Mouse (Mus musculus) kidney, postnatal 10 days (tissue): ENCODE results near the gene Prkd3.

Source experiments
- DNase-seq: peaks from one replicate; pipeline ENCODE4 v3.0.0; 2021; ENCODE audit warnings: mixed read lengths

Gene Prkd3

DNA sequence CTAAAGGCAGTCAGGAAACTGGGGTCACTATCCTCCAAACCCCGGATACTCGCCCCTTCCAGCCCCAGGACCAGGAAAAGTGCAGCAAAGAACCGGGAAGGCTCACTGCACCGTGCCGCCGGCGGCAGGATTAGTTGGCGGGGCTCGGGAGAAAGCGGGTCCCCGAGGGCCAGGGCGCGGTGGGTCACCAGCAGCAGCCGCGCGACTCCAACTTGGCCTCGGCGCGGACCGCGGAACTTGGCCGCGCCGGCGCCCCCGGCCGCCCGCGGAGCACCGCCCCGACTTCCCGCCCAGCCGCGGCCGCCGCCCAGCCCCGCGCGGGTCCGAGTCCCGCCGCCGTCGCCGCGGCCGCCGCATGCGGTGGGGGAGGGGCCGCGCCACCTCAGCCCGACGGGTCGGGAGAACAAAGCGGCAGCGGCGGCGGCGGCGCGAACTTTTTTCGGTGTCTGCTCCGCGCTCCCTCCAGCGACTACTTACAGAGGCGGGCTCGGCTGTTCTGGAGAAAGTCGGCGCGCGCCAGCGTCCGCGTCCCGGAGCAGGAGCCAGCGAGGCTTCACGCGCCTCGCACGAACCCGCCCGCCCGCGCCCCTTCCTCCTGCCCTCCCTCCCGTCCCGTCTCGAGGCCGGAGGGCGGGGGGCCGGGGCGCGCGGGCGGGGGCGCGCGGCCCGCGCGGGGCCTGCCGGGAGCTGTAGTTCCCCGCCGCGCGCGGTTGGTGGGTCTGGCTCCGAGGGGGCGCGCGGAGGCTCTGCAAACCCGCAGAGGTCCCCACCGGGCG is at the start of gene Prkd3:
TSS of gene Prkd3 (minus strand) at position 609 of the 776 bp plus-strand sequence.
- DNase-seq, result peak; percentile 84

DNA sequence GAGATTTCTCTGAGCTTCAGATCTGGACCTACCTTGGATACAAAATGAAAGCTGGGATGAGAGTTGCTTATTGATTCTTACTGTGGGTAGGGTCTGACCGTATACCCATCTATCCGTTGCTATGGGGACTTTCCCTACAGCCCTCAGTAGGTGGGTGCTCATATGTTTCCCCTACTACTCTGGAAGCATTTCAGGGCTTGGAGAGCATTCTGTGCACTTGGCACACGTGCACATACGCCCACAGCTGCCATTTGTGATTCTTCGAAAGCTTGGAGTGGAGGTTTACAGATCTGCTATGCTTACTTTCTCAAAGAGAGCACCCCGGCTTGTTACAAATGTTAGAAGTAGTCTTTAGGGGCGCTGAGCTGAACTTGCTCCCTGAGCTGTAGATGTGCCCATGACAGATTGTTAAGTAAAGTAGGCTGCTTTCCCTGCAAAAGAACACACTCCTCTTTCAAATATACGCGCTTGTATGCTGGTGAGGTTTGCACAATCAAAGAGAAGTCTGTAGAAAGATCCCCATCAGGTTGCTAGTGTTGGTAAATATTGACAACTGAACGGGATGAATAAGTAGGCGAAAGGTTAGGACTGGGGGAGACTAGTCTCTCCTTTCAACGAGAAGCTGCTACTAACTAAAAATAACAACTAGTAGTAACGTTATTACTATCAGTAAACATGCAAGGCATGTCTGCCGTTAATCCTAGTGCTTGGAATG is 49.3 kb upstream of the Prkd3 start:
- DNase-seq, result no peak

DNA sequence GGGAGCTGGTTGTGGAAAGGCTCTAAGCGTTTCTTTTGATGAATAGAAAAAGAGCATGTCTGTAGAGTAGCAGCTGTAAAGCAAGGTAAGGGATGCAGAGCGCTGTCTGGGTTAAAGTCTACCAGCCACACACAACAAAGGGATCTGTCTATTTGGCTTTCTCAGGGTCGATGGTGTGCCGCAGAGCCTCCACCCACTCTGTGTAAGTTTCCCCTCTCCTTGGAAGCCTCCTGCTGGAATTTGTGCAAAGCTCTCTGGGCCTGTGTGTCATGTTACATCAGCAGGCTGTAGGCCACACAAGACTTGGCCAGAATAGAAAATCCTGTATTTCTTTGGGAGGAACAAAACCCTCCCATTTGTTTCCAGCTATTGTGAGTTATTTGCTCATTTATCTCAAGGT is 48.4 kb upstream of the Prkd3 start:
- DNase-seq, result no peak

DNA sequence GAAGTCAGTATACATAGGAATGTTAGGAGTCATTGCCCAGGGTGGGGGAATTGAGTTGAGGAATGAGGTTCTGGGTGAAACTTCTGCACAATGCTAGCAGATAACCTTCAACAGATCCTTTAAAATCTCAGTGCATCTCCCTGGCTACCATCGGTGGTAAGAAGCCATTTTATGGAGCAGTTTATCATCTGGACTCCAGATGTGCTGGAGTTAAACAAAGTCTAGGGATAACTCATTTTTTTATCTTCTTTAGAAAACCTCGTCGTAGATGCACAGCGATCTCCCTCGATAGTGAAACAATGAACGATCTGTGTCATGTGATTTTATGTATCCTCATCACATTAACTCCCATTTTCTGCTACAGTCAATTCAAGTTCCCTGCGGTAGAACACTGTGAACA is 48.0 kb upstream of the Prkd3 start:
- no peak for DNase-seq

DNA sequence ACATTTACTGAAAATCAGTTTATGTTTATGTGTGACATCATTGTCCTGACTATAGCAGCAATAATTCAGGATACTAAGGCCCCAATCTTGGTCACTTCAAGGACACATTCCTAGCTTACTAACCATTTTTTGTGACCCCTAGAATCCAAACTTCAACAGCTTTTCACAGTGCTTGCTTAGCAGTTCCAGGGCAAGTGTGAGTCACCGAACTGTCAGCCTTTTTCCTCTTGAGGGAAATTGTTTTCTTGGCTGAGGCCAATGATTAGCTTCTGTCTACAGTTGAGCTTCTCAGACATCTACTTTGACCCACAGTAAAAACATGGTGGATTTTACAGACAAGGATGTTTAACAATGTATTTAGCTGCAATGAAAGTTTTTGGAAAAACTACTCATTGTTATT is 43.6 kb upstream of the Prkd3 start:
- DNase-seq, result no peak

DNA sequence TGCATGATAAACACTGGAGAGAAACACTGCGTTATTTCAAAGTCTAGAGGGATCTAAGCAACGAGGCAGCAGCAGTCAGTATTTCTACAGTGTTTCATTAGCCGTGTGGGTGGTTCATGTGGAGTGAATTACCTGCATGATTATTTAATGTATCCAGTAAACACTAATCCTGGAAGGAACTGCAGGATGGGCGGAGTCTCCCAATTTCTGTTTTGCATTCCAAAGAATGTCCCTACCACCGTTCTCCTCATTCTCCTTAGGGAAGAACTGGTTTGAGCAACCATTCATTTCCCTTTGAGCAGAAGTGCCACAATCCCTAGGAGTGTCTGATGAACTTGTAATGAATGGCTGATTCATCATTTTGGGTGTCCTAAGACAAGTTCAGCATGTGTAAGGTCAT is 39.6 kb upstream of the Prkd3 start:
- DNase-seq, result no peak

DNA sequence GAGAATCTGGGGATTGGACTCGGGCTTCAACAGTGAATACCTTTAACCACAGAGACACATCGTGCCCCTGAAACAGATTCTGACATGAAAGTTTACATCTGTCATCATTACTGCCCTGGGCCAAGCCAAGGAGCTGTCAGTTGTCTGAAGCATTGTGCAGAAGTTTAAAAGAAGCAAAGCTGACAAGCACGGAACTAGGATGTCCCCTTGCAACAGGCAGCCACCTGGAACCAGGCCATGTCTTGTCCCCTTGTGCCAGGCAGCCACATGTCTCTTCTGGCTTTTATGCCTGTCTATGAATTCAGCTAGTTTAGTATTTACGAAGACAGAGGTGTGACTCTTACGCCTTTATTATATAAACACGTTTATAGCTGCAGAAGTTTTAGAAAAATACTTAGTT is 37.7 kb upstream of the Prkd3 start:
- no peak for DNase-seq

DNA sequence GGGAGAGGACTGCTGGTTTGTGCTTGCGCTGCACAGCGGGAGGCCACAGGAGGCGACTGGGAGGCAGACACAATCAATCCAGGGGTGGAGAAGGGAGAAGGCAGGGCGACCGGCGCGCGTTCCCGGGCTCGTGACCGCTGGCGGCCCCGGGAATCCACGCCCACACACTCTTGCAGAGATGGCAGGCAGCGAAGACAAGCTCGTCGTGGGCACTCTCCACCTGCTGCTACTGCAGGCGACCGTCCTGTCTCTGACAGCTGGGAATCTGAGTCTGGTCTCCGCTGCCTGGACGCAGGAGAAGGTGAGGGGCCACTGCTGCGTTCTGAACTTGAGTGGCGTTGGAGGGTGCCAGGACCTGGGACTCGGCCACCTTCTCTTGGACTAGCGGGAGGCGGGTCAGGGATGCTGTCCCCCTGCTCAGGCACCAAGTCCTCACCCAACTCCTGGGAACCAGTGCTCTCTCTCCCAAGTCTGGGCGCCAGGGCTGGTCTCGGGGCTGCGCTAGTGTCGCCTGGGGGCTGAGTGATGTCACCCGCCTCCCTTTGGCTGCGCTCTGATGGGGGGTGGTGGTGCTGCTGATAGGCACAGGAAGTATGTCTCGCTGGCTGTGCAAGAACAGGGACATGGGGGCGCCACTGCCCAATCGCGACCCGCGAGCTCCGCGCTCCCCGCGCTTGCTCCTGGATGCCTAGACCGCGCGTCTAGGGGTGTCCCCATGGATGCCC is 31.6 kb upstream of the Prkd3 start:
- peak; percentile 72 for DNase-seq

DNA sequence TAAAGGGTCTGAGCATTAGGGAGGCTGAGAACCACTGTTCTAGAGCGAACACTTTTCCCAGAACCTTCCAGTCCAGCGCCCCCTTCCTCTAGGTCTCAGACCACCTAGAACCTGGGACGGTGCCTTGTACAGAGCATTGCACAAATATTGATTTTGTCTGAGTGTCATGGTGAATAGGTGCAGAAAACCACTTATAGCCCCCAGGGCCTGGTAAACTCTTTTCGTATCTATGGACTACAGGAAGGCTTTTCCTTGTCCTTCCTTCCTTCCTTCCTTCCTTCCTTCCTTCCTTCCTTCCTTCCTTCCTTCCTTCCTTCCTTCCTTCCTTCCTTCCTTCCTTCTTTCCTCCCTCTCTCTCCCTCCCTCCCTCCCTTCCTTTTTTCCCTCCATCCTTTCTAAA is 31.0 kb upstream of the Prkd3 start, which contains the start of gene Qpct:
TSS of gene Qpct (plus strand) at position 301 of the 400 bp plus-strand sequence.
- DNase-seq, result no peak

DNA sequence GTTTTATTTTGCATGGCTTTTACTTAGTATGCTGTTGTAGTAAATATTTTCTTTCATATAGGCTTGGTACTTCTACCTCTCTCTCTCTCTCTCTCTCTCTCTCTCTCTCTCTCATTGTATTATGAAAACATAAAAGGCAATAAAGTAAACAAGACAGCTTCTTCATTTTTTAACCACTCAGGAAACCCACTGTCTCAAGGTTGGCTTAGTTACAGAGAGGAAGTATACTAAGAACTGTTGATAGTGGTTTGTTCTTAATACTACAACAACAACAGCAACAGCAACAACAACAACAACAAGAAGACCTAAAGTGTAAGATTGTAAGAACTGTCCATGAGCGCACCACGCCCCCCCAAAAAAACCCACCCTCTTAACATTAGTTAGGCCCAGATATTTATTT is 23.1 kb upstream of the Prkd3 start:
- DNase-seq, result no peak

DNA sequence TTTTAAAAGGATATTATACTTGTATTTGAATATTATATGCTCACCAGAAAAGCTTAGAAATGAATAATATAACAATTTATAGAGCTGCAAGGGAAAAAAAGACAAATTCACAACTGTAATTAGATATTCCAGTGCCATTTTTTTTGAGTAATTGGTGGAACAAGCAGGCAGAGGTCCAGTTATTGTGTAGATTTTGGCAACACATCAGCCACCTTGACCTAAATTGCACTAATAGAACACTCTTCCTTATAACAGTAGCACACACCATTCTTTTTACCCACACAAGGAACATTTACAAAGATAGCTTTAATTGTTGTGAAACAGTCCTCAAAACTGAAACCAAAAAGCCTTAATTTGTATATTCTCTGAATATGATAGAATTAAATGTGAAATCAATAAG is 19.0 kb upstream of the Prkd3 start:
- no peak for DNase-seq

DNA sequence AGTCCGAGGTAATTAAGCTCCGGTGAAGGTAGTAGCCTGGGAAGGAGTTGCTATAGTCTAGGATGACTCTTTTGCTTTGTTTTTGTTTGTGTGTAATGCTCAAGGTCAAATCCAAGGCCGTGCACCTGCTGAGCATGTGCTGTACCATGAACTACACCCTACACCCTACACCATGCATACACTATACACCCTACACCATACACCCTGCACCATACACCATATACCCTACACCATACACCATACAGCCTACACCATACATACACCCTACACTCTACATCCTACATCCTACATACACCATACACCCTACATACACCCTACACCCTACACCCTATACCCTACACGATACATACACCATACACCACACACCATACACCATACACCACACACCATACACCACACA is 12.2 kb upstream of the Prkd3 start:
- no peak for DNase-seq

DNA sequence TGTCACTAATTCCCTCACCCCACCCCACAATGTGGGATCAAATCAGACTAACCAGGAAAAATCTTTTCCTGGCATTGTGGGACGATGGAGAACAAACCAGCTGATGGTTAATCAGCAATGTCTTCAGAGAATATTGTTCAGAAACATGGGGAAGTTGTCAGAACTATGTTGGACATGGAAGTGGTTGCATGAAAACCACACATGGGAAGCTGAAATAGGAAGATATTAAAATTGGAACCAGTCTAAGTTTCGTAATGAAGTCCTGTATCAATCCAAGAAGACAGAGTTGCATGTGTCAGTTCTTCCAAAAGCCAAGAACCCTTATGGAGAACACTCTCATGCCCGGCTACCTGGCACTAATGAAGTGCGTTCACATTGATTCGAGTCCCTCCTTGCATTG is 11.0 kb upstream of the Prkd3 start:
- DNase-seq, result no peak

DNA sequence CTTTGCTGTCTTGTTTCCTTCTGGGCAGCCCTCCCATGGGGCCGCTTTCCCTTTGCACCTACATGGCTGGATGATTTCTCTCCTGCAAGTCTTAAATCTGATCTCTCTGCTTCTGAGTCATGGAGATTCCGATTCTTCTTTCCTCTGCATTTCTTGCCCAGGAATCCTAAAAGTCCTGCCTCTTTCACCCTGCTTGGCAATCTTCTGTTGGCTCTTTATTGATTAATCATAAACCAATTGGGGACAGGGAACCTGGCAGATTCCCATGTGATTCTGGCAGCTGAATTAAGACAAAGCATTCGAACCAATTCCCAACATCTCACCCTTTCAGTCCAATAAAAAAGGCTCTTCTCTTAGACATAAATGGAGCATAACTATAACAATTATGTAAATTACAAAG is 8.6 kb upstream of the Prkd3 start:
- DNase-seq, result no peak

DNA sequence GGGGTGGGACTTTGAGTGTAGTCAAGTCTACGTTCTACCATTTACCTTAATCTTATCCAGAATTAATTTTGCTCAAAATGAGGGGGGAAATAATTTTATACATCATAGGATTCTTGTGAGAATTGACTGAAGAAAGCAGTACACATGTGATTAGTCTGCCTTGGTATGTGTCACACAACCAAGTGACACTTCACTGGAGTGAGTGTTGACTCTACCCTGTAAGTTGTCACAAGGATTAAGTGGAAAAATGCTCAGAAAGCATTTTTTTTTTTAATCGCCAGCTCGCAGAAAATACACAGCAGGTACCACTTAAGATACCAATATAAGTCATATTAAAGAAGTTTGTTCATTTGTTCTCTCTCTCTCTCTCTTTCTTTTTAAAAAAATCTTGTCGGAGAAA is 3.9 kb upstream of the Prkd3 start:
- no peak for DNase-seq

DNA sequence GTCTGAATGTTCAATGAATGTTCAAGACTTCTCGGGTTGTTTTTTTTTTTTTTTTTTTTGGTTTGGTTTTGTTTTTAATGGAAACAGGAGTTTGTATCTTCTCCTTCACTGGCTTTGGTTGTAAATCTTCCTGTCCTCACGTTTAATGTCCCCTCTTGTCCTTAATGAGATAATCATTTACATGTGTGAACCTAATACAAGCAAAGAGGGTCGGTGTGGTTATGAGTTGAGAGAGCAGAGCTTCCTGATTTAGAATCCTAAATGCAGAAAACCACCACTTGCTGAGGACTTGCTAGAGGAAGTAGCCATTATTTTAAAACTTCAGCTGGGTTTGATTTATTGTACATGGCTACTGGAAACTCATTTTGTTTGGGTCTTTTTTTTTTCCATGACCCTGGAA is 2.1 kb upstream of the Prkd3 start:
- no peak for DNase-seq

DNA sequence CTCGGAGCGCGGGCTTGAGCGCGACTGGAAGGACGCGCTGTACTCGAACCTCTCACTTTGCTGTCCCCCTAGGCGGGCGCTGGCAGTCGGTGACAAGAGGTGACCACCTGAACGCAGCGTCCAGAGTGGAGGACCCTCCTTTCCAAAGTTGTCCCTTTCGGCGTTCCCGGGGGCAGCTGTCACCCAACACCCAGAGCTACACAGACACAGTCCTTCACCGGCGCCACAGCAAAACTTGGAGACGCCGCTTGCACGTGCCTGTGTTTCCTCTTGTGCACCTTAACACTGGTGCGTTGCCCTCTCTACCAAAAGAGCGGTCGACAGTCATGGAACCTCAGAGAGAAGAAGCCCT is 344 bp upstream of the Prkd3 start:
- DNase-seq, result no peak

DNA sequence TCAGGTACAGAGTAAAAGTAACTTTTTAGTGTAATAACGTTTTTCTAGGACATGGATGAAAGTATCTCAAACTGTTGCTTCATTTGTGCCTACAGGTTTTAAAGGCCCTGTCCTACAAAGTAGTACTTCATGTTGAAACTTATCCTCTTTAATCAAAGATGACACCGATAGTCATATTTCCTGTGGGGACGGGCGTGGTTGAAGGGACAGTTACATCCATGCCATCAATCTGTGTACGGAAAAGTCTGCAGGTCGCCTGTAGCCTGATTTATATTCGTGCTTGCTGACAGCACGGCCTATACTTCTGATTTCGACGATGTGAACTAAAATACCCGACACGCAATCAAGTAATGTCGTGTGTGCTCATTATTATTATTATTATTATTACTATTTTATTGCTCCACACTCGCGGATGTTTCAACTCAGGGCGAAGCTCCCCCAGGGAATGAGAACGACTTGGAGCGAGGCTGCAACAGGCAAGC is 849 bp downstream of the Prkd3 start:
- peak; percentile 31 for DNase-seq

DNA sequence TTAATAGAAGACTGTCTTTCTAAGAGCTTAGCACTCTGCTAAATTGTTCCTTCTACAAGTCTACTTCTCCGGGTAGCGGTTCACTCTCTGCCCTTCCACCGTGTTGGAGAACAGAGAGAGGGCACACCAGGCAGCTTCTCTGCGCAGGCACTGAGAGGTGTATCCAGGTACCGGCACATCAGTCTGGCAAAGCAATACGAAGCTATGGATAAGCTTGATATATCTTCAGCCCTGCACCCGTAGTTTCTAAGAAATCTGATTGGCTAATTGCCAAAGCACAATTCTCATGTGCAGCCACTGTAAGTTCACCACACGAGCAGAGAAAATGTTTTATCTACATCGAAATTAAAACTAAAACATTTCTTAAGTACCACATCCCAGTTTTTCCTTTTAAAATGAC is 2.2 kb downstream of the Prkd3 start:
- DNase-seq, result no peak

DNA sequence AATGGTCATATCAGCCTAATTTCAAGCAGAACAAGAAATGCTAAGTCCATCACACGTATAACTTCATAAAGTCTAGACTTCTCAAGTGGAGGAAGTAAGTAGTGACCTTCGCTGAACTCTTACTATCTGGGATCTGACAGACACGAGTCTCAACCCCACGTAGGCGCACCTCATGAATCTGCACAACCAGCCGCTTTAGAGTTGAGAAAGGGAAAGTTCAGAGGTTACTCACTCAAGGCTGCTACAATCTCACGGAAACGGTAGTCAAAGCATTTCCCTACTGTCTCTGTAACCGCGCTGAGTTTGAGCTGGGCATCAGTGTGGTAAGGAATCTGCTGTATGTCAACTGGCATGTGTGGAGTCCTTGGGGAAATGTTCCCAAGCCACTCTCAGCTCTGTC is 4.8 kb downstream of the Prkd3 start:
- no peak for DNase-seq

DNA sequence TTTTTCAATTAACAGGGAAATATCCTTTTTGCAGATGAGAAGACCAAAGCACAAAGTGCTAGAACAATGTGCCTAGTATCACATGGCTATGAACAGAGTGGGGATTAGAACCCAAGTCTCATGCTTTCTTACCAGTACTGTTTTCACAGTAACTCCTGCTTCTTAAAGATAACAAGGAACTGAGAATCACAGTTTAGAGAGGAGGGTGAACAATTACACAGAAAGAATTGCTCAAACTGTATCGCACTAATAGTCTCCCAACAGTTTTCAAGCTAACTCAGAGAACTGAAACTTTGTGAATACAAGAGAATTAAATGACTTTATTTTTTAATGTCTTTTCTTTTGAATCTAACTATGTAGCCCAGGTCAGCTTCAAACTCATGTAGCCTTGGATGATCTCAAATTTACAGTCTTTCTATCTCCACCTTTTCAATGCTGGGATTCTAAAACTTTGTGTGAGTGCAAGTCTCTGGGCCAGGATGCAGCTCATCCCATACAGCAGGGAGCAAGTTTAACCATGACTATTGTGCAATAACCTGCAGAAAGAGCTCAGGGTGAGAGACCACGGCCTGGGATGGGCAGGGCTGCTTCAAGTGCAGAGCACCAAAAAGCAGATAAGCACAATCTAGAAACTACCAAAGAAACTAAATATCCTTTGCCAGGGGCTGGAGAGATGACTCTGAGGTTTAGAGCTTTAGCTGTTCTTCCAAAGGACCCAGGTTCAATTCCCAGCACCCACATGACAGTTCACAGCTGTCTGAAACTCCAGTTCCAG is 5.5 kb downstream of the Prkd3 start:
- DNase-seq, result no peak

DNA sequence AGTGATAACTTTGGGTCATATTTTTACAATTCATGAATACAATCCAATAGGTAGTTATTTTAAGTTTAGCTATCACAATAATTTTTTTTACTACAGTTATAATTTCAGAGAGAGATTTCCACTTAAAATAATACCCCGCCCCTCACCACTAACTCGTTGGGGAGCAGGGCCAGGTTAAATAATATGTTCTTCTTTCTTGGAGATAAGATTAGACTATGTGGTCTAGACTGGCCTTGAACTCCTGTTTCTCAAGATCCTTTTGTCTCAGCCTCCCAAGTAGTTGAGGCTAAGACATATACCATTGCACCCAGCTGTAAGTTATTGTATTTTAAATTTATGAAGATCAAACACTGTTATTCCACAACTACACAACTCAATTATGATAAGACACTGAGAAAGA is 7.0 kb downstream of the Prkd3 start:
- DNase-seq, result no peak

DNA sequence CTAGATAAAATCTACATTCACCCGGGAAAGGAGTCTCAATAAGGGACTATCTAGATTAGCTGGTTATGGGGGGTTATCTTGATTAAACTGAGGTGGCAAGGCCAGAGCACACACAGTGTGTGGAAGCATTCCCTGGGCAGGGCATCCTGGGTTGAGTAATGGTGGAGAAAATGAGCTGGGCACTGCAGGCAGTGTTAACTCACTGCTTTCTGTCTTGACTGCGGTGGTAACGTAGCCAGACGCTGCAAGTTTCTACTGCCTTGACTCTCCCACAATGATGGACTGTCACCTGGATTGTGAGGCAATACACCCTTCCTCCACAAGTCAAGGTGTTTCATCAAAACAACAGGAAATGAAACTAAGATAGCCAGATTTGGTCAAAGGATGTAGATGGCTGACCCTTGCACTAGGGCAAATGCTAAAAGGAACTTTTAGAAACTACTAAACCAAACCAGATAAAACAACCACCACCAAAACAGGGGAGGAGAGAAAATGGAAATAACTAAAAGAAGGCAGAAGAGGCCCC is 20.8 kb downstream of the Prkd3 start:
- DNase-seq, result no peak
